Mouse (Mus musculus): ENCODE data around the gene Cyp2c55. TPM values are rescaled to one million over a fixed set of nuclear protein-coding genes. Genes with fewer than 3 reads are reported as not detected.

Cyp2c55 gene
- polyA plus RNA-seq (2014; fragmentation: Illumina TruSeq; extraction: RNeasy Lipid Tissue Mini Kit (QIAGEN cat#74804); ENCODE audit: low read depth, low replicate concordance) = not detected

GRCm38 (mm10) chr19:39006715-39007114 lies at the start of gene Cyp2c55:
Gene Cyp2c55 (plus strand): TSS chr19:39007019.

GRCm38 (mm10) chr19:39060719-39061118 lies 53.9 kb downstream of the Cyp2c55 start, which contains the start of gene Cyp2c65:
Gene Cyp2c65 (plus strand): TSS chr19:39061015.

Other genes starting within 250 kb of the Cyp2c55 start
- gene Noc3l, start 187.8 kb upstream of the Cyp2c55 start, polyA plus RNA-seq (2014; fragmentation: Illumina TruSeq; extraction: RNeasy Lipid Tissue Mini Kit (QIAGEN cat#74804); ENCODE audit: low read depth, low replicate concordance) = 15.6 TPM
- 24.3 TPM for gene Tbc1d12, start 170.4 kb upstream of the Cyp2c55 start, polyA plus RNA-seq (2014; fragmentation: Illumina TruSeq; extraction: RNeasy Lipid Tissue Mini Kit (QIAGEN cat#74804); ENCODE audit: low read depth, low replicate concordance)
- 1.9 TPM for gene Hells, start 76.1 kb upstream of the Cyp2c55 start, polyA plus RNA-seq (2014; fragmentation: Illumina TruSeq; extraction: RNeasy Lipid Tissue Mini Kit (QIAGEN cat#74804); ENCODE audit: low read depth, low replicate concordance)
- gene Cyp2c65, start 54.0 kb downstream of the Cyp2c55 start, polyA plus RNA-seq (2014; fragmentation: Illumina TruSeq; extraction: RNeasy Lipid Tissue Mini Kit (QIAGEN cat#74804); ENCODE audit: low read depth, low replicate concordance) = 0.53 TPM
- 0.32 TPM for gene Cyp2c66, start 106.9 kb downstream of the Cyp2c55 start, polyA plus RNA-seq (2014; fragmentation: Illumina TruSeq; extraction: RNeasy Lipid Tissue Mini Kit (QIAGEN cat#74804); ENCODE audit: low read depth, low replicate concordance)

All from kidney, adult 10 weeks (tissue).